Mouse (Mus musculus): ENCODE measurements around the gene Hap1.

GRCm38 (mm10) chr11:100387111-100387510 is 31.2 kb upstream of the Hap1 start:
- TF ChIP-seq CTCF (IDR thresholded peaks at IDR 0.05; ENCODE audit: extremely low read depth, insufficient read depth, low read length) (no peak), POLR2A (IDR thresholded peaks at IDR 0.05; ENCODE audit: extremely low read depth, insufficient read depth, low read length) (no peak)

Data from cortical plate, adult 2 months (tissue).